Mouse (Mus musculus): ENCODE results near the gene Ipmk.

The Ipmk gene

GRCm38 (mm10) chr10:71340195-71340594, 7.4 kb upstream of the Ipmk start:
- no peak for DNase-seq (ENCODE audit: low read depth, low spot score)

GRCm38 (mm10) chr10:71341290-71341689, 6.3 kb upstream of the Ipmk start:
- DNase-seq (ENCODE audit: low read depth, low spot score): no peak

GRCm38 (mm10) chr10:71342030-71342805, 5.3 kb upstream of the Ipmk start:
- peak; percentile 80 for DNase-seq (ENCODE audit: low read depth, low spot score)

GRCm38 (mm10) chr10:71343130-71343529, 4.4 kb upstream of the Ipmk start:
- DNase-seq (ENCODE audit: low read depth, low spot score): no peak

GRCm38 (mm10) chr10:71343567-71344265, 3.8 kb upstream of the Ipmk start:
- DNase-seq (ENCODE audit: low read depth, low spot score): no peak

- peak; percentile 93 for DNase-seq (ENCODE audit: low read depth, low spot score)
These were observed 2.9 kb upstream of the Ipmk start, which contains the start of gene Cisd1 for GRCm38 (mm10) chr10:71344579-71345143. Gene Cisd1, minus strand, starts transcription at chr10:71344954.

GRCm38 (mm10) chr10:71346106-71346505, 1.5 kb upstream of the Ipmk start:
- peak; percentile 84 for DNase-seq (ENCODE audit: low read depth, low spot score)

- DNase-seq (ENCODE audit: low read depth, low spot score): peak; percentile 59
These were observed 648 bp upstream of the Ipmk start for GRCm38 (mm10) chr10:71346722-71347508.

GRCm38 (mm10) chr10:71347964-71348636, 537 bp downstream of the Ipmk start:
- peak; percentile 50 for DNase-seq (ENCODE audit: low read depth, low spot score)

- peak; percentile 63 for DNase-seq (ENCODE audit: low read depth, low spot score)
These were observed 1.2 kb downstream of the Ipmk start for GRCm38 (mm10) chr10:71348637-71349280.

- no peak for DNase-seq (ENCODE audit: low read depth, low spot score)
These were observed 1.7 kb downstream of the Ipmk start for GRCm38 (mm10) chr10:71349290-71349689.

- DNase-seq (ENCODE audit: low read depth, low spot score): no peak
These were observed 3.7 kb downstream of the Ipmk start for GRCm38 (mm10) chr10:71351301-71351700.

- DNase-seq (ENCODE audit: low read depth, low spot score): no peak
These were observed 6.3 kb downstream of the Ipmk start for GRCm38 (mm10) chr10:71353850-71354249.

- DNase-seq (ENCODE audit: low read depth, low spot score): no peak
These were observed 7.4 kb downstream of the Ipmk start for GRCm38 (mm10) chr10:71354947-71355346.

GRCm38 (mm10) chr10:71361044-71361443, 13.5 kb downstream of the Ipmk start:
- DNase-seq (ENCODE audit: low read depth, low spot score): no peak

- DNase-seq (ENCODE audit: low read depth, low spot score): peak; percentile 49
These were observed 14.4 kb downstream of the Ipmk start for GRCm38 (mm10) chr10:71361836-71362562.

GRCm38 (mm10) chr10:71363440-71363839, 15.9 kb downstream of the Ipmk start:
- DNase-seq (ENCODE audit: low read depth, low spot score): no peak

- no peak for DNase-seq (ENCODE audit: low read depth, low spot score)
These were observed 16.3 kb downstream of the Ipmk start for GRCm38 (mm10) chr10:71363858-71364257.

GRCm38 (mm10) chr10:71368128-71368940, 20.8 kb downstream of the Ipmk start:
- no peak for DNase-seq (ENCODE audit: low read depth, low spot score)
